Mouse (Mus musculus): ENCODE data around the gene Cavin2.

DNA sequence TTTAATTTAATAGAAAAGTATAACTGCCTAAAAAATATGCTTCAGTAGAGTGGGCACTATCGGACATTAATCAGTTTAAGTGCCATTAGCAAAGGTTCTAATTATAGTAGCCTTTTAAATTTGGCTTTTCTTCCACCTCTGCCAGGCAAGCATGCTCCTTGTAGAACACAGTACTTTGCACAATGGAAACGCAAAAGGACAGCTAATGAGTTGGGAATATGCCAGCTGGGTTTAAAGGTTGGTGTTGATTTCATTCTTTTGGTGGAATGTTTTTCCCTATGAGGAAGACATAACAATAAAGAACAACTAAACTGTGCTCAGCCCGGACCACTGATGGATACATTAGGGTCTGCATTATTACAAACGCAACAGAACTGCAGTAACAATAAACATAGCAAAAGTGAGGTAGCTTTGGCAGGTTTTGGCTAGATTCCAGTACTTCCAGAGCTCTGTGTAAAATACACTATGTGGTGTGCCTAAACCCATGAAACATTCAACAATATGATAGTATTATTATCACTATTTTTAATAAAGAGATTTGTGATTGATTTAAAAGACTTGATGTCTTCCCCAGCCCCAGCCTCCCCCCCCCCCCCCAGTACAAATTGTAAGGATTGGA is 16.2 kb upstream of the Cavin2 start:
- TF ChIP-seq CTCF (IDR thresholded peaks at IDR 0.05; ENCODE audit: extremely low read depth, insufficient read depth, insufficient read length, insufficient replicate concordance): no peak
- no peak for TF ChIP-seq POLR2A (IDR thresholded peaks at IDR 0.05; ENCODE audit: low read depth, low read length)

Measured in spleen, adult 2 months (tissue).